Mouse (Mus musculus): ENCODE measurements at regions not wholly inside any gene's neighbourhood (a gene's known extent, or its start where the extent isn't known, plus 50 kb on each side); places are given as distances from the start of the nearest gene placed in this dataset.

DNA sequence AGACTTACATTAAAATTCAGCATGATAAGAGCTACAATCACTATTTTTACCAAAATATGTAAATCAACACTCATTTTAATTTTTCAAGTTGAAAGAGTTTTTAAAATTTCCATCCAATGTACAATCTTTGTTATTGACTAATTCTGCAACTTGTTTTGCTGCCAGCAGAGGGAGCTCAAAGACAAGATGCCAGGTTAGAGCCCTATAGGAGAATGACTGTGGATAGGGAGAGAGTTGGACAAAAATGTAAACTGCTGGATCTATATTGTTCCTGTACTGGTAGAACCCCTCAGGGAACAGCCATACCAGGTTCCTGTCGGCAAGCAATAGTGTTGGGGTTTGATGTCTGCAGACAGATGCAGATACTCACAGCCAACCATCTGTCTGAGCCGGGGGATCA lies 288.8 kb upstream of the 4930550L24Rik start:
- peak; percentile 50 to 70 for DNase-seq (ENCODE audit: low spot score in 2 of 2)
